Mouse (Mus musculus): ENCODE results near the gene Map2k5.
A peak's percentile ranks its signal among the peaks of the same experiment; 100 is the strongest.

Map2k5 gene

DNA sequence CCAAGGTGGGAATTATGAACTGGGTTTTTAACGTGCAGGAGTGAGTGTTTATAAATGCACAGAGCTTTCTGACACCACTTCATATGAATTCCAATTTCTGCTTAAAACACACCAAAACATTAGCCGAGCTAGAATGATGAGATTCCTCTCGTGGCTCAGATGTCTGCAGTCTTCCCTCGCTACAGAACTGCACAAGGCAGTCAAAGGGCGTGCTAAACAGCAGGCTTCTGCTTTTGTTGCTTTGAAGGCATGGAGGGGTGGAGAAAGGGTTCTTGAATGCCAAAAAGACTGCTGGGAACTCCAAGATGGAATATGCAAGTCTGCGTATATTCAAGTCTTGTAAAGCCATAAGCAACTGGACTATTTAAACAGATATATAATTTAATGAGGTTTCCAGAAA lies 38.4 kb downstream of the Map2k5 start:
- DNase-seq (ENCODE audit: extremely low spot score), result no peak

DNA sequence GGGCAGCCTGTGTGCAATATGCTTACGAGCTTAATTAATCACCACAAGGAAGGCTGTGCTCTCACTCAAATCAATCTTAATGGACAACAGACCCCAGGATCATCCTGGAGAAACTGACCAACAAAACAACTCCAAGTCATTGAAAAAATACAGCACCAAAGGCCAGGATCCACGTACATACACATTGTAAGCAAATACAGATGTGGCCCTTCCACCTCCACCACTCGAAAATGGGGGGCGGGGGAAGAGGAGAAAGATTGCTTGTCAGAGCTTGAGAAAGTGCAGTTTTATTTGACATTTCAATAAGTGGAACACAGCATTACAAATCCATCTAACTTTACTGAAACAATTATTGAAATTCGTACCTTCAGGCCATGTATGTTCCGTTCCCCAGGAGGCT lies 39.0 kb downstream of the Map2k5 start:
- no peak for DNase-seq (ENCODE audit: extremely low spot score)

DNA sequence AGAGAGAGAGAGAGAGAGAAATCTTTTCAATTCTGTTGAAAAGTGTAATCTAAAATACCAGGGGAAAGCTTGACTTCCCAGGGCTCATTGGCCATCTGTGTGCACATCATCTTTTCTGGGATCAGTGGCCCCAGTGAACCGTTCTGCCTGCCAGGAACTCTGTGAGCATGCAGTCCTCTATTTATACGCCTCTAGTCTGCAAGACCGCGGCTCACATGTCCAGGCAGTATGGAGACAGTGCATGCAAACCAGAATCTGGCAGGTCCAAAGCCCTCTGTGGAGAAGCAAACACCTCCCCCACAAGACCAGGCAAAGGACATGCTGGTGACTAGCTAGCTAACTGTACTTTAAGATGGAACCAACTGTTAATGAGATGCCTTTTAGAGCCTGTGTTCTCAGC lies 41.9 kb downstream of the Map2k5 start:
- no peak for DNase-seq (ENCODE audit: extremely low spot score)

DNA sequence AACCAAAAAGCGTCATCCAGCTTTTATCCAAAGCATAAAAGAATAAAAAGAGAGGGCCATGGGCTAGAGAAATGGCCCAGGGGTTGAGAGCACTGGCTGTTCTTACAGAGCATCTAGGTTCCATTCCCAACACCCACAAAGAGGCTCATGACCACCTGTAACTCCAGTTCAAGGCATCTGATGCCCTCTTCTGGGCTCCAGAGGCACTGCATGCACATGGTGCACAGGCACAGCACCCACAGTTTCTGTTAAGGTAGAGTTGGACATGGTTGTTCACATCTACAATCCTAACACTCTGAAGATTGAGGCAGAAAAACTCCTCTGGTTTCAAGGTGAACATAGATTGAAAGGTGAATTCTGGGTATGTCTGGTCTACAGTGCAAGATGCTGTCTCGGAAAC lies 44.6 kb downstream of the Map2k5 start:
- no peak for DNase-seq (ENCODE audit: extremely low spot score)

GRCm38 (mm10) chr9:63331246-63331645 lies 46.5 kb downstream of the Map2k5 start:
- no peak for DNase-seq (ENCODE audit: extremely low spot score)

DNA sequence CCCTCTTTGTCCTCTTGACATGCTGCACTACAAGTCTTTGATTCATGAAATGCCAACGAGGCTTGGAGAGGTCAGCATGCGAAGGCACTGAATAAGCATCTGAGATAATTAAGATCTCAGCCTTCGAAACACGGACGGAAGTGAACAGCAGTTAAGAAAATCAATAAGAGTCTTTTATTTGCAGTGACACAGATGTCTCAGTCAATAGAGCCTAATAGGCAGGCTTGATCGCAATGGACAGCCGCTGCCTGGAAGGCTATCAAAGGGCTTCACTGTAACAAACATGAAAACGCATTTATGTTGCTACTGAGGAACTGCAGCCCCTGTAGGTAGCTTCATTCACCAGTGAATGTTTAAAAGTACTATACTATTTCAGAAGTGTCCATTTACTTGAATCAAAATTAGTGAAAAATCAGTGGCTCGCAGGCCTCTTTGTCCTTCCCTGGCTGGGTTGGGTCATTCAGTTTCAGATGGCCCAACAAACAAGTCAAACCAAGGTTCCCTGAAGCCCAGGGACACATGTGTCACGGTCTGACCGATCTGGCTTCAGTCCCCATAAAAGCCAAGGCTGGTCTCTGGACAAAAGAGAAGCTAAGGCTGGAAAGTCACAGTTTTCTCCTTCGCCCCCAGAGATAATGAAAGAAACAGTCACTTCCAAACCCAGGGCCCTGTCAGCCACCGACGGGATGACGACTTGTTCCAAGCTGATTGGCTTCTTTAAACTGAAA lies 48.6 kb downstream of the Map2k5 start:
- DNase-seq (ENCODE audit: extremely low spot score), result no peak

DNA sequence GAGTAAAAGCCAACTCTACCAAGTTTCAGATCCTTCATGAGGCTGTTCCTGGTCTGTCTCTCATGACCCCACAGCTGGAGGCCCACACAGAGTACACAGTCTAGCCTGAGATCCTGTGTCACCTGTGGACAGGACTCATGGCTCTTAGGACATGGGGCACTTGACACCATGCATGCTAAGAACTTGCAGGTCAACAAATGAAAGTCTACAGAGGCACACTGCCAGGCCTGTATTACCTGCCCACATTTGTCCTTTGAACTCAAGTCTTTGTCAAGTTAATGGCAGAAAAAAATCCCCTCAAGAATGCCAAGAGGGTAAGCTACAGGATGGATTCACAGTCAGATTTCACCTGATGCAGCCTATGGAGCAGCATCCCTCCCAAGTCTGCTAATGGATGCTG lies 62.5 kb downstream of the Map2k5 start:
- no peak for DNase-seq (ENCODE audit: extremely low spot score)

DNA sequence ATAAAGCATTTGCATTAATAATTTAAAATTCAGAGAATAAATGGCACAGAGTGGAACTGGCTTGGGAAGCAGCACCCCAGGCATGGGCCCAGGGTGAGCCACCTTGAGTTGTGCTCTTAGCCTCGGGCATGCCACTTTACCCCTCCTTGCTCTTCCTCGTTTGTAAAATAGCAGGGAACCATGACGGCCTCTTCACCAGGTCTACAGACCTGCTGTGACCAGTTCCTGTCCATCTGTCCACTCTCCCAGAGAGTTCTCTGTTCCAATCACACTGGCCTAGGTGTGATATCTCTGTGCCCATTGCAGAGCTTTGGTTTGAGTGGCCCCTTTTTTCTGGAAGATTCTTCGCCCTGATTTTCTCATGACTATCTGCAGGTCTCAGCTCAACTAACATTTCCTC lies 63.6 kb downstream of the Map2k5 start:
- no peak for DNase-seq (ENCODE audit: extremely low spot score)

GRCm38 (mm10) chr9:63309956-63310355 lies 67.7 kb downstream of the Map2k5 start:
- no peak for DNase-seq (ENCODE audit: extremely low spot score)

DNA sequence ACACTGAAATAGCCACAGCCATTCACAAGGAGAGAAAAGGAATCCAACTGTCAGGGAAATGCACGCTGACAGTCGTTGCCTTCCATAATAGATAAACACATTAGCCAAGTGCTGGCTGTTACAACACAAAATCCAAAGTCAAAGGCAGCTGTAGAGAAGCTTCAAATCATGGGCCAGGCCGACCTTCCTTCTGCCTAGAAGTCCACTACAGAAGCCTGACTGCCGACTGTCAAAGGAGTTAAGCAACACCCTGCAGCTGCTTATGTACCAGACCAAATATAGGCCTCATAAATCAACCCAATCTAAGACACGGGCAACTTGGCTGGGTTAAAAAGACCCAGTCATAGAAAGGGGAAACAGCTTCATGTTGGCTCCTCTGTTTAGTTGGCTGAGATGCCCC lies 68.7 kb downstream of the Map2k5 start:
- DNase-seq (ENCODE audit: extremely low spot score), result no peak

GRCm38 (mm10) chr9:63308441-63308840 lies 69.3 kb downstream of the Map2k5 start:
- DNase-seq (ENCODE audit: extremely low spot score), result no peak

- DNase-seq (ENCODE audit: extremely low spot score), result no peak
Measured at GRCm38 (mm10) chr9:63302511-63302910, 75.2 kb downstream of the Map2k5 start.

GRCm38 (mm10) chr9:63298656-63299055 lies 79.0 kb downstream of the Map2k5 start:
- no peak for DNase-seq (ENCODE audit: extremely low spot score)

GRCm38 (mm10) chr9:63295551-63295958 lies 82.1 kb downstream of the Map2k5 start:
- DNase-seq (ENCODE audit: extremely low spot score), result no peak

DNA sequence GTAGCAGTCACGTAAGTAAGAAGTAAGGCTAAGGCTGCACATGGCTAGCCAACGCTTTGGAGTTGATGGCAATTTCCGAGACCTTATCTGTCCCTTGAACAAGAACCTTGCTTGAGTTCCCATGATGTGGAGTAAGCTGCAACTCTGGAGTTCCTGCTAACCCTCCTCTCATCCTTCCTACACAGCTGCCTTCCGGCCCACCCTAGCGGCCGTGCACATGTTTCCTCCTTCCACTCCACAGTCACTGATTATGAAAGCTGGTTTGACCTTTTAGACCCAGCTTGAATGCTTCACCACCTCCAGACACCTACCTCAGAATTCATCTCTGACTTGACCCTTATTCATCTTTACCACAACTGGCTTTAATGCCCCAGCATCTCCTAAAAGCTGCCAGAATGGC lies 82.9 kb downstream of the Map2k5 start:
- DNase-seq (ENCODE audit: extremely low spot score), result no peak

DNA sequence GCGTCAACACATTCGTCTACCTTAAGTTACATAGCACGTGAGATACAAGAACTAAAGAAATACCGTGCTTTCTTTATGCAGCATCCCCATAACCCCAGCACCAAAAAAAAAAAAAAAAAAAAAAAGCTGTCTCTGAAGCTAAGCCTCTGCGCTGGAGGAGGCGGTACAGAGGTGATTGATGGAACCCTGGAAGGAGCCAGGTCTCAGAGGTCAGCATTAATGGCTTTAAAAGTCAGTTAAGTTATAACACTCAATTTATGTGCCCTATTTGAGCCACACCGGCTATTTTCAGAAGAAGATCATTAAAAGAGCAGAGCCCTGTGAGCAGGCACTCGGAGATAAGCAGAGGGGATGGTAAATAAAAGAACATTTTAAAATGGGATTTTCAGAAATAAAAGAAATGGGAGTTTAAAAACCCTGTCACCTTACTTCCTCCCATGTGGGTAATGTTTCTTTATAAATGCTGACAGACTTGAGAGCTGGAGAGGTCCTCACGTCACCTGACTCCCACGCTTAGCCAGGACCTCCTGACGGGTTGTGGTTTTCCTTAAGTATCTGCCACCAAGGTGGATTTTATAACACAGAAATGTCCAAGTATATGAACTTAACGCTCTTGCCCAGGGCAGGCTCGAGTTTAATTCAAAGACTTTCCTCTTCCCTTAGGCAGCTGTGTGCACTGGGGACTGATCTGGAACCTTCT lies 83.8 kb downstream of the Map2k5 start:
- DNase-seq (ENCODE audit: extremely low spot score), result peak; percentile 55

DNA sequence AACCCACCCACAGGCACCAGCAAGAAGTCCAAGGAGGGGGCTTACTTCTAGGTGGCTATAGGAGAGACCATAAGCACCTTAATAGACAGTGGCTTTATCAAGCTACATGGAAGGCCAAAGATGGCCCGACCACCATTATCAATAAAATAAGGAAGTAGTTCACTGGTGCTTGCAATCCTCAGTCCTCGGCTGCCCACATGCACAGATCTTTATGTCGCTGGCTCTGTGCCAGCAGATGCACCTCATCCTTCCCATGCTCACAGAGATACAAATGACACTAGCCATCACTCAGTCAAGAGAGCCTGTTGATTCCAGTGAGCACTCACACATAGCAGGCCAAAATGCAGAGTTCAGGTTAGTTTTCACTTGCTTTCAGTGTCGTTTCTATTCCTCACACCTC lies 89.0 kb downstream of the Map2k5 start:
- DNase-seq (ENCODE audit: extremely low spot score), result no peak

DNA sequence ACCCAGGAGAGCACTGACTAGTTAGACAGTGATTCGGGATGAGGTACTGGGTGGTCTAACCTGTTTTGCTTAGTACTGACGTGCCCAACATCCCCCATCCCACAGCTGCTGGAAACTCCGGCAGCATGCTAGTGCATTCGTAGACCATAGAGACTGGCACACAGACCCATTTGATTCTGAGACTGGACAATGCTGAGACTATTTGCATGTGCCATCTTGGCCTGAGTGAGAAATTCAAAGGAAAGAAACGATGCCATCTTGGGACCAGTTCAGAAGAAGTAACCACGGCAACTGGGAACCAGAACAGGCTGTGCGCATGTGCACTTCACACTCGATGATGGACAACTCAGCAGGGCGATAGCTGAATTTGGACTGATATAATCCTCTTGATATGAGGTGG lies 93.3 kb downstream of the Map2k5 start:
- no peak for DNase-seq (ENCODE audit: extremely low spot score)

- DNase-seq (ENCODE audit: extremely low spot score), result no peak
Measured at GRCm38 (mm10) chr9:63281996-63282395, 95.7 kb downstream of the Map2k5 start.

- DNase-seq (ENCODE audit: extremely low spot score), result no peak
Measured at GRCm38 (mm10) chr9:63281086-63281485, 96.6 kb downstream of the Map2k5 start.

- DNase-seq (ENCODE audit: extremely low spot score), result no peak
Measured at GRCm38 (mm10) chr9:63273781-63274180, 103.9 kb downstream of the Map2k5 start.

DNA sequence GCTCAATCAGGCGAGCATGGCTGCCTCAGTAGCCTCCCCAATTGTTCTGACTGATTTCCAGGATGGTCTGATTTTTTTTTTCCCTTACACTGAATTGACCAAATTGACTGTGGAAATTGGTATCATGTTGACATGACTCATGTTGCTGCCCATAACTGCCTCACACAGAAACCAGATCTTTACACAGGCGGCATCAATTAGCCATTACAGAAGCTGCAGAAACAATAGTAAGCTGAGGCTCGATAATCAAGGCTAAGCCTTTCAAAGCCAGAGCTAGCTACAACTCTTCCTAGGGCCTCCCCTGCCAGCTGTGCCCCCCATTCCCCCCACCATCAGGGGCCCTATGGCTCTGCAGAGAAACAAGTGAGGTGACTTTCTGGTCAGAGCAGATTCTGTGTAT lies 107.9 kb downstream of the Map2k5 start:
- no peak for DNase-seq (ENCODE audit: extremely low spot score)

DNA sequence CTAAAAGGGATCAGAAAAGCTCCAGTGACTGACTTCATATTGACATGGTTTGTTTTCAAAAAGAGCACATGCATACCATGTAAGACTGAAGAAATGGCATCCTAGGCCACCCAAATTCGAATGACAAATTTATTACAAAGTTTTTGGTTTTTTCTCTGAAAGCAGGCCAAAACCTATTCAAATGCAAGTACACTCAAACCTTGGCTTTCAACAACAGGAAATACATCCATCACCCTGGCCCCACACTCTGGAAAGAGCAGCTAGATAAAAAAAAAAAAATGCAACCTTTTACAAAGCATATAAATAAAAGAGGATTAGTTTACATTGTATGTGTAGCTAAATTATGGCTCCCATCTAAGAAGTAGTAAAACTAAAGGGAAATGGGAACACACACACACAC lies 114.5 kb downstream of the Map2k5 start:
- no peak for DNase-seq (ENCODE audit: extremely low spot score)

DNA sequence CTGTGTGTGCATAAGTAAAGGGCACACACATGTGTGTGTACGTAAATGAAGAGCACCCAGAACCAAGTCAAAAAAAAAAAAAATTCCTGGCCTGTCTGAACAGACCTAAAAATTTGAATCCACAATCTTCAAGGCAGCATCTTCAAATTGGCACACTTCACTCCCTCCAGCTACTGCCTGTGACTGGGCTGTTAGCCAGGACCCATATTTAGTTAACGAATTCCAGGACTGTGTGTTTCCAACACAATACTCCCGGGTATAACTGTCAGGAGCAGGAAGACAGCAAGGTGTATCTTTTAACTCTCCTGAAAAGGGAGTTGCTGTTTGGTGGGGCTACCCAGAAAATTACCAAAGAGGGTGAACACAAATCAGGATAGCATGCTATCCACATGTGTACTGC lies 118.9 kb downstream of the Map2k5 start:
- DNase-seq (ENCODE audit: extremely low spot score), result no peak
